Mouse (Mus musculus): ENCODE measurements around the gene Icam1. TPM values are rescaled to one million over a fixed set of nuclear protein-coding genes. Genes with fewer than 3 reads are reported as not detected.

Gene Icam1
- total and polyA plus RNA-seq, 3 experiments, result 70.6 to 202 (median 102) TPM

GRCm38 (mm10) chr9:21000811-21001210, 15.0 kb upstream of the Icam1 start (continued):
- TF ChIP-seq MYC (IDR thresholded peaks at IDR 0.05; ENCODE audit: low read depth, low read length) (no peak), PAX5 (IDR thresholded peaks at IDR 0.05; ENCODE audit: low read length) (no peak), SIN3A (IDR thresholded peaks at IDR 0.05; ENCODE audit: low read length) (no peak), CHD2 (IDR thresholded peaks at IDR 0.05; ENCODE audit: low read length) (no peak), TBP (conservative IDR thresholded peaks at IDR 0.05; ENCODE audit: low read depth, low read length) (no peak), ZNF384 (IDR thresholded peaks at IDR 0.05; ENCODE audit: low read depth, low read length) (no peak), ELF1 (IDR thresholded peaks at IDR 0.05; ENCODE audit: low read depth, low read length) (no peak), HCFC1 (IDR thresholded peaks at IDR 0.05; ENCODE audit: low read depth, low read length) (no peak), USF2 (conservative IDR thresholded peaks at IDR 0.05; ENCODE audit: low read depth, low read length) (no peak), NELFE (IDR thresholded peaks at IDR 0.05; ENCODE audit: low read depth, low read length) (no peak), RCOR1 (conservative IDR thresholded peaks at IDR 0.05; ENCODE audit: low read depth, low read length) (no peak), USF1 (IDR thresholded peaks at IDR 0.05; ENCODE audit: low read depth, low read length) (no peak), UBTF (IDR thresholded peaks at IDR 0.05; ENCODE audit: low read depth, low read length) (no peak), MXI1 (IDR thresholded peaks at IDR 0.05; ENCODE audit: low read depth, low read length) (no peak), ZKSCAN1 (IDR thresholded peaks at IDR 0.05; ENCODE audit: borderline replicate concordance, low read depth, low read length) (no peak), RAD21 (IDR thresholded peaks at IDR 0.05; ENCODE audit: low read depth, low read length) (peak; percentile 86)

- in situ Hi-C loops (cut with MboI; ENCODE audit: low pct_ligation_motif_present, low pct_unique_long_range_greater_than_20kb, low sequenced_read_pairs), result loop anchor here (5.0 kb wide), 2 partner anchors 54 to 99 kb away; no protein-coding TSS in a partner anchor
- TF ChIP-seq POLR2A (IDR thresholded peaks at IDR 0.05; ENCODE audit: low read depth, low read length) (no peak), NELFE (IDR thresholded peaks at IDR 0.05; ENCODE audit: low read depth, low read length) (no peak), ZKSCAN1 (IDR thresholded peaks at IDR 0.05; ENCODE audit: borderline replicate concordance, low read depth, low read length) (no peak), TBP (conservative IDR thresholded peaks at IDR 0.05; ENCODE audit: low read depth, low read length) (no peak), POLR2AphosphoS2 (IDR thresholded peaks at IDR 0.05; ENCODE audit: low read depth, low read length) (no peak), KAT2A (IDR thresholded peaks at IDR 0.05; ENCODE audit: insufficient replicate concordance, low read length) (no peak), USF2 (conservative IDR thresholded peaks at IDR 0.05; ENCODE audit: low read depth, low read length) (no peak), IRF4 (IDR thresholded peaks at IDR 0.05; ENCODE audit: low read depth, low read length) (no peak), NRF1 (IDR thresholded peaks at IDR 0.05; ENCODE audit: low read depth, low read length) (no peak), ZC3H11A (IDR thresholded peaks at IDR 0.05; ENCODE audit: low read depth, low read length) (no peak), ELF1 (IDR thresholded peaks at IDR 0.05; ENCODE audit: low read depth, low read length) (no peak), MAZ (IDR thresholded peaks at IDR 0.05; ENCODE audit: low read depth, low read length) (no peak), RAD21 (IDR thresholded peaks at IDR 0.05; ENCODE audit: low read depth, low read length) (no peak), ZNF384 (IDR thresholded peaks at IDR 0.05; ENCODE audit: low read depth, low read length) (no peak), MAFK (IDR thresholded peaks at IDR 0.05; ENCODE audit: insufficient replicate concordance, low read length) (no peak)
- no peak overlapping the region for H3K4me3 ChIP-seq (replicated peaks in 1 of 3; ENCODE audit: low read depth in 2 of 3, low read length in 2 of 3, poor library complexity in 1 of 3)
Measured at GRCm38 (mm10) chr9:21001651-21002200, 14.1 kb upstream of the Icam1 start.

More at GRCm38 (mm10) chr9:21001651-21002200, 14.1 kb upstream of the Icam1 start:
- no peaks in the 10 kb centered on the region for H3K9me3 ChIP-seq (replicated peaks; ENCODE audit: low read length)
- no peak overlapping the region for H3K9ac ChIP-seq (ENCODE audit: insufficient read depth, low read depth)
- H3K4me1 ChIP-seq (ENCODE audit: control insufficient read depth in 1 of 2, insufficient read depth in 2 of 2), result peaks cover 2 to 29% of the 10 kb centered on the region in 2 experiments; a peak in 3 of 4 replicates
- H3K27me3 ChIP-seq (replicated peaks), result no peaks in the 10 kb centered on the region
- peaks cover 11% of the 10 kb centered on the region for H3K79me2 ChIP-seq (replicated peaks; ENCODE audit: control insufficient read depth, extremely low read depth, insufficient read depth, poor library complexity, severe bottlenecking)
- H3K4me2 ChIP-seq (ENCODE audit: insufficient read depth, low read depth, poor library complexity, severe bottlenecking), result peak overlapping the region; percentile 33; the same call in 1 of the 2 replicates
- peaks cover 19 to 24% of the 10 kb centered on the region in 2 experiments for H3K36me3 ChIP-seq (replicated peaks in 1 of 2; ENCODE audit: control insufficient read depth in 1 of 2, insufficient read depth in 1 of 2, low read length in 1 of 2)
- dilution Hi-C loops (cut with MboI; ENCODE audit: extremely low pct_ligation_motif_present, extremely low pct_unique_long_range_greater_than_20kb, low sequenced_read_pairs), result no loop called here
- H3K27ac ChIP-seq (ENCODE audit: insufficient read depth, low read depth), result no peak overlapping the region
- DNase-seq (ENCODE audit: extremely low read depth), result no peak

All from CH12.LX (cell line).